Mouse (Mus musculus): Measurements from ENCODE around the gene Mettl8.

Mettl8 gene

GRCm38 (mm10) chr2:70978271-70978670, 77.1 kb downstream of the Mettl8 start:
- peak; percentile 62 for DNase-seq

- DNase-seq: no peak
Observed at GRCm38 (mm10) chr2:70974769-70975168, 80.6 kb downstream of the Mettl8 start.

- no peak for DNase-seq
Observed at GRCm38 (mm10) chr2:70972795-70973518, 82.4 kb downstream of the Mettl8 start.

GRCm38 (mm10) chr2:70970158-70970741, 85.1 kb downstream of the Mettl8 start:
- no peak for DNase-seq

- DNase-seq: no peak
Observed at GRCm38 (mm10) chr2:70968305-70968704, 87.1 kb downstream of the Mettl8 start.

- DNase-seq: no peak
Observed at GRCm38 (mm10) chr2:70967216-70967615, 88.2 kb downstream of the Mettl8 start.

- no peak for DNase-seq
Observed at GRCm38 (mm10) chr2:70964809-70965208, 90.6 kb downstream of the Mettl8 start.

GRCm38 (mm10) chr2:70962921-70963320, 92.5 kb downstream of the Mettl8 start:
- no peak for DNase-seq

- no peak for DNase-seq
Observed at GRCm38 (mm10) chr2:70961086-70961941, 94.1 kb downstream of the Mettl8 start.

- no peak for DNase-seq
Observed at GRCm38 (mm10) chr2:70960090-70960489, 95.3 kb downstream of the Mettl8 start.

- DNase-seq: no peak
Observed at GRCm38 (mm10) chr2:70959337-70959736, 96.0 kb downstream of the Mettl8 start.

- no peak for DNase-seq
Observed at GRCm38 (mm10) chr2:70958536-70958935, 96.8 kb downstream of the Mettl8 start.

- DNase-seq: no peak
Observed at GRCm38 (mm10) chr2:70953616-70954015, 101.8 kb downstream of the Mettl8 start.

- no peak for DNase-seq
Observed at GRCm38 (mm10) chr2:70951944-70952343, 103.4 kb downstream of the Mettl8 start.

- no peak for DNase-seq
Observed at GRCm38 (mm10) chr2:70944511-70945305, 110.7 kb downstream of the Mettl8 start.

- peak; percentile 10 for DNase-seq
Observed at GRCm38 (mm10) chr2:70940826-70941225, 114.6 kb downstream of the Mettl8 start.

- DNase-seq: no peak
Observed at GRCm38 (mm10) chr2:70938844-70939494, 116.4 kb downstream of the Mettl8 start.

- DNase-seq: no peak
Observed at GRCm38 (mm10) chr2:70934772-70935171, 120.6 kb downstream of the Mettl8 start.

- DNase-seq: no peak
Observed at GRCm38 (mm10) chr2:70933516-70933915, 121.9 kb downstream of the Mettl8 start.

GRCm38 (mm10) chr2:70932965-70933364, 122.4 kb downstream of the Mettl8 start:
- DNase-seq: no peak

- DNase-seq: no peak
Observed at GRCm38 (mm10) chr2:70930631-70931288, 124.6 kb downstream of the Mettl8 start.

- no peak for DNase-seq
Observed at GRCm38 (mm10) chr2:70929714-70930113, 125.7 kb downstream of the Mettl8 start.

Measured in lung, postnatal 14 days (tissue).